Mouse (Mus musculus) liver, adult 2 months (tissue): ENCODE data around the gene Polr2h.

Experiments used
- CTCF ChIP-seq: fragments of 200-500 bp; IDR thresholded peaks from 2 replicates; pipeline ENCODE4 v1.5.1; 2011; ENCODE audit warnings: low read depth, low read length, control low read depth
- POLR2A ChIP-seq: fragments of 200-500 bp; IDR thresholded peaks from 2 replicates; pipeline ENCODE4 v1.6.1; 2011; ENCODE audit warnings: low read length, control low read depth; ENCODE audit not compliant: insufficient read depth; ENCODE audit errors: extremely low read depth

DNA sequence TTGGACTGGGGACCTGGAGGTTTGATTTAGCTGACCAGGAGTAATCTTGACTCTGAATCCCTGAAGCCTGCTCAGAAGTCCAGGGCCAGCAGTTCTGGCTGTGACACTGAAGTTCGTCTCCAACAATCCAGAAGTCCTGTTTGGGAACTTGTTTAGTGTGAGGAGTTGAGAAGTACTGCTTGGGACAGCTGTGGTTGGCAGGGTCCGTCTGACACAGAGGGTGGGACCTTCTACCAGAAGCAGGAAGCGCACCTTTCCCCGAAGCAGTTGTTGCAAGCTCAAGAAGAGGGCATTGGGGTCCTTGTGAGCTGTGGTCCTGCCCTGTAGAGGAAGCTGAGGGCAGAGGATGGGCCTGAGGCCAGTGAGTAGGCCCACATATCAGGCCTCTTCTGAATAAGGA is 8.3 kb downstream of the Polr2h start:
- TF ChIP-seq CTCF (no peak), POLR2A (no peak)
